Mouse (Mus musculus) kidney, adult 2 months (tissue): ENCODE data around the gene Sh3rf1.

Source experiments
- CTCF ChIP-seq: fragments of 200-500 bp; conservative IDR thresholded peaks from 2 replicates; pipeline ENCODE4 v1.5.1; 2011; ENCODE audit warnings: low read depth, mild to moderate bottlenecking, control low read depth, low read length, moderate library complexity, mixed read lengths; ENCODE audit not compliant: insufficient read depth, insufficient read length
- POLR2A ChIP-seq: fragments of 200-500 bp; IDR thresholded peaks from one replicate; pipeline ENCODE4 v1.6.1; 2011; ENCODE audit warnings: low read depth, low read length, control low read depth

- TF ChIP-seq CTCF (no peak), POLR2A (no peak)
These were observed 93.3 kb downstream of the Sh3rf1 start for GRCm38 (mm10) chr8:61316813-61317534.
